Mouse (Mus musculus) regulatory T cell (primary cell): ENCODE measurements at regions not wholly inside any gene's neighbourhood (a gene's known extent, or its start where the extent isn't known, plus 50 kb on each side); places are given as distances from the start of the nearest gene placed in this dataset.
"Not testable (repeated sequence)": the region's sequence is repeated elsewhere in the genome, so short reads cannot be mapped to it uniquely, and the experiment has no call there.

Experiments used
- in situ Hi-C: fragments of 300-600 bp; cut with MboI, MseI; formaldehyde crosslinking; loops from one replicate; pipeline ENCODE4 v1.15.1; 2025; ENCODE audit warnings: high pct_unique_total_duplicates

DNA sequence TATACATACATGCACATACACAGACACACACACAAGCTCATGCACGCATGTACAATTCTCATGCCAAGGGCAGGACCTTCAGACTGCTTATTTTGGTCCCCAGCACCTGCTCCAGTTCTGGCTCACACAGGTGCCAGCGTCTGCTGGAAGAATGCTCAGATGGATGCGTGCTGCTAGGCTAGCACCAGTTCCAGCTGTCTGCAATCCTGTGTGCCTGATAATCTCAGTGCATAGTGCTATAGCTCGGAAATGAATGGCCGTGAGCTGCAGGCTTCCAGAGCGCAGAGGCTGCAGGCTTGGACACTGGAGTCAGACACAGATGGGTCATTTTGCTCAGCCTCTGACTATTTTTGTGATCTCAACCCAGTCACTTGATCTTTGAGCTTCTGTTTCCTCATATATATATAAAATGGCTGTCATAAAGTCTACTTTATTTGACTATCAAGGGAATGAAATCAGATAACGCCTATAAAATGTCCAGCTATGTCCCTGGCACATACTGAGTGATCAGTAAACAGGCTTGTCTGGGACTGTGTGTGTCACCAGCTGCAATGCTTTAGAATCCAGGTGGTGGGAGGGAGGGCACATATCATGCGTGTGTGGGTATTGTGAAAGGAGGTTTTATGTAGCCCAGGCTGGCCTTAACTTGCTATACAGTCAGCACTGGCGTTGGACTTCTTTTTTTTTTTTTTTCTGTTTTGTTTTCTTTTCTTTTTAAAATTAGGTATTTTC is 91.7 kb upstream of the Eif4g2 start:
- in situ Hi-C loops, result no loop called here

DNA sequence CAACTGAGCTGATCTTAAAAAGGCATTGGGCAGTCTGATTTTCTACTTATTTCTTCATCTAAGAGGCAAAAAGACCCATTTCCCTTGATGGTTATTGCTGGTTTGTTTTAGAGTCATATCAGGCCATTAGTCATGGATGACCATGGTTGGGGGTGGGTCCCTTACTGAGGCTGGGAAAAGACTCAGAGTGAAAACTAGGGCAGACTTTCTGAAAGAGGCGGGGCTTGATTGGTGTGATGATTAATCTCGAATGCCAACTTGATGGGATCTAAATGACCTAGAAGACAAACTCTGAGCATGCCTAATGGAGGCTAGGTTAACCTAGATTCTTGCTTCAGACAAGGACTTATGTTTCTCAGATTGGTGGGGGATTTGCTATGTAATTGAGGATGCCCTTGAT is 89.2 kb upstream of the Eif4g2 start:
- in situ Hi-C loops, result no loop called here

DNA sequence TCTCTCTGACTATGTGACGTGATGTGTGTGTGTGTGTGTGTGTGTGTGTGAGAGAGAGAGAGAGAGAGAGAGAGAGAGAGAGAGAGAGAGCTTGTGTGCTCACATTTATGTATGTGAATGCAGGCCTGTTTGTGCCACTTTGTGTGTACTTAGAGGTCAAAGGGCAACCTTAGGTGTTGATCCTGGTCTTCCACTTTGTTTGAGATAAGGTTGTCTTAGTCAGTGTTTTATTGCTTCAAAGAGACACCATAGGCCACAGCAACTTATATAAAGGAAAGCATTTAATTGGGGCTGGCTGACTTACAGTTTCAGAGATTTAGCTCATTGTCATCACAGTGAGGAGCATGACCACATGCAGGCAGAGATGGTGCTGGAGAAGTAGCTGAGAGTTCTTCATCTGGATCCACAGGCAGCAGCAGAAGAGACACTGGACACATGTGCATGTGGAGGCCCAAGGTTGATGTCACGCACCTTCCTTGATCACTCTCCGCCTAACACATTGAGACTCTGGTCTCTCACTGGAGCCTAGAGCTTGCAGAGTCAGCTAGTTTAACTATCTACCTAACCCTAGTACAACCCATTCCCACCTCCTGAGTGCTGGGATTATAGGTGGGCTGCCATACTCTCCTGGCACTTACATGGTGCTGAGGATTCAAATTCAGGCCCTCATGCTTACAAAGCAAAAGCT is 85.9 kb upstream of the Eif4g2 start:
- in situ Hi-C loops, result not testable (repeated sequence)

DNA sequence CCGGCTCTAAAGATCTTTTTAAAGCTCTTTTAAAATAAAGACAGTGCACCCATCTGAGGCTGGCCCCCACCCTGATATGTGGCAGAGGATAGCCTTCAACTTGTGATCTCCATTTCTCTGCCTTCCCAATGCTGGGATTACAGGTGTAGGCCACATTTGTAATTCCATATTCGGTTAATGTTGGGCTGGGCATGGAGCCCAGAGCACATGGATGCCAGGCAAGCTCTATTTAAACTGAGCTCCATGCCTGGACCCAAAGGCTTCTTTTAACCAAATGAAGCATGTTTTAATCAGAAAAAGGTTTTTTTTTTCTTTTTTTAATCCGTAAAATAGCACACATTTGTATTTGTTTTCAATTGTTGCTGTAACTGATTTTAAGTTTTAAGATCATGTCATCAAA is 82.2 kb upstream of the Eif4g2 start:
- in situ Hi-C loops, result no loop called here

DNA sequence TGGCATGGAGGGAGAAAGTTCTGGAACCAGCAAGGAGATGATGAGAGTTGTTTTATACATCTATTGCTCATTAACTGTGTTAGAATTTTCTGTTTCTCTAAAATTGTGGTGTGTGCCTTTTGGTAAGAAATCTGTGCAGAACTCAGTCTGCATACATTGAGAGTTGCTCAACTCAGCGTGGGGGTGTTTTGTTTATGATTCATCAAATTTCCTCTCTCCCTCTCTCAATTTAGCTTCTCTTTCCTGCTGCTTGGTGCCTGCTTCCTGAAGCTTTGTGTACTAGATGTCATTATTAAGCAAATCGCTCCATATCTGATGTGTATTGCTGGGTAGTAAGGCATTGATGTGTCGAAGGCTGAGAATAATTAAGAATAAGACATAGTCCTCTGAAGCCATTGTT is 81.4 kb upstream of the Eif4g2 start:
- in situ Hi-C loops, result no loop called here

DNA sequence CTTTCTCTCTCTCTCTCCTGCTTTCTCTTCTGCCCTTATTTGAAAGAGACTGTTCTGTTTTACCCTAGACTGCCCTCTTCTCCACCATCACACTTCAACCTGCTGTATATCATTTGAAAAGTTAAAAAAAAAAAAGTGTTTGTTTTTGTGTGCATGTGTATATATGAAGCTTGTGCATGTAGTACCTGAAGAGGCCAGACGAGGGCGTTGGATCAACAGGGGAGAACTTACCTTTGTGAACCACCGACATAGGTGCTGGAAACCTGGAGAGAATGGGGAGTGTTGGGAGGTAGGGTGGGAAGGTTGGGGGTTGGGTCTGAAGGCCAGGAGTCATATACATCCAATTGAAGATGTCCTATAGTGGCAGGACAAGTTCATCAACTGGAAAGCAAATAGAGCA is 81.0 kb upstream of the Eif4g2 start:
- in situ Hi-C loops, result no loop called here

DNA sequence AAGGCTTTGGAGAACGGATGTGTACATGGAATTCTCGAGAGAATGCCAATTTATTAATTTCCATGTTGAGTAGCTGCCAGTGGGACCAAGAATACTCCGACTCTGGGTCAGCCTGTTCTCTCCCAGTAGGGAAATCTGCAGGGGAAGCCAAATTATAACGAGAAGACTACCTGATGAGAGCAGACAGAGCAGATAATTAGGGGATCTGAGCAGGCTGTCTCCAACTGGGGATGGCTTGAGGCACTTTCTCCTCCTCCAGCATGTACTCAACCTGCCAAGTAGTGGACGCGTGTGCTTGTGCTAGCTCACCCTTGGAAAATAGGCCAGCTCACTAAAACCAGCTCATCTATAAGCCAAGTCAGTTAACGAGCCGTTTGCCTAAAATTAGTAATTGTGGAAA is 80.5 kb upstream of the Eif4g2 start:
- in situ Hi-C loops, result no loop called here

DNA sequence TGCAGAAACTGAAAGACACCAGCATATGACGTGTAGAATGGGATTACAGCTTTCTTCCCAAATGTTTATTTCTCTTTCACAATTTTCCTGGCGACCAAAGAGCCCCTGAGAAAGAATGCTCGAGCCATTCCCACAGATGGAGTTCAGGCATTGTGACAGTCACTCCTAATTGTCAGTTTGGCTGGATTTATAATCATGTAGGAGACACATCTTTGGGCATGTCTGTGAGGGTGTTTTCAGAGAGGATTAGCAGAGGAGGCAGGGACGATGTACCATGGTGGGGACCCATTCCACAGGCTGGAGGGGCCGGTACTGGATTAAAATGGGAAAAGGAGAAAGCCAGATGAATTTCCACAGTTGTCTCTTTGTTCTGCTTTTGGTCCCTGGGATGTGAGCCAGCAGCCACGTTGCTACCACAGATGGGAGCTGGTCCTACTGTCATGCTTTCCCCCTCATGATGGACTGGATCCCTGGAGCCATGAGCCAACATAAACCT is 76.0 kb upstream of the Eif4g2 start:
- in situ Hi-C loops, result no loop called here

DNA sequence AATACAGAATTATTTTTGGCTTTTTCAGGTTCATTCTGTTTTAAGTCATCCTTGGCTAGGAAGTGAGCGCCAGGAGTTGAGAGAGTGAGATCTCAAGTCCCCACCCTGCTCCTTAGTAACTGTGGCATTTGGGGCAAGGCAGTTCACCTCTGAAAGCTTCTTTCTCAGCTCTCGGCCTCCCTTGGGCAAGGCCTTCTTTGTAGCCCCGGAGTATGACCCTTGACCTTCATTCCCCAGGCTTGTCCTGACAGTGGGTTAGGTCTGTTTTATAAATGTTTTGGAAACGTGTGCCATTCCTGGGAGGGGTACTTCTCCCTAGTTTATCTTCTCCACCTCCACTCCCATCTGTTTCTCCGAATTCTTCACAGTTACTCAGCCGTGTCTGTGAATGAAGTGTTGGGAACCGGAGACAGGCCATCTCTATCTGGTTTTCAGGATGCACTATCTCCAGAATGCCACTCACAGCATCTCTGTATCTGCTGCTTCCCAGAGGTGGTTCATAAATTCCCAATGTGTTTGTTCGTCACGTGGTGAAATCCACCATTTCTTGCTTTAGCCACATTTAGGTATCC is 75.0 kb upstream of the Eif4g2 start:
- in situ Hi-C loops, result no loop called here

DNA sequence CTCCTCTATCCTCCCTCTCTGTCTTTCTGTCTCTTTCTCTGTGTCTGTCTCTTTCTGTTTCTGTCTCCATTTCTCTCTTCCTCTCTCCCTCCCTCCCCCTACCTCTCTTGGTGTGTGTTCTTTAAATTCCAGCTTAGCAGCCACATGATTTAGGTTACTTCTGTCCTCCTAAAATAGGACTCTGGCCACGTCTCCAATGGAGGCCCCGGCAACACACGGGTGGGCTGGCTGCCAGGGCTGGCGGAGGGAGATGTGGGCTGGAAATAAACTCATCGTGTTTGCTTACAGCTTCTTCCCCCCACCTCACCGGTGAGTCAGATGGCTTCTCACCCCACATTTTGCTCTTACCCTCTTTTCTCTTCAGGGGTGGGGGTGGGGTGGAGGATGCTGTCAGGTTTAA is 74.5 kb upstream of the Eif4g2 start:
- in situ Hi-C loops, result no loop called here

DNA sequence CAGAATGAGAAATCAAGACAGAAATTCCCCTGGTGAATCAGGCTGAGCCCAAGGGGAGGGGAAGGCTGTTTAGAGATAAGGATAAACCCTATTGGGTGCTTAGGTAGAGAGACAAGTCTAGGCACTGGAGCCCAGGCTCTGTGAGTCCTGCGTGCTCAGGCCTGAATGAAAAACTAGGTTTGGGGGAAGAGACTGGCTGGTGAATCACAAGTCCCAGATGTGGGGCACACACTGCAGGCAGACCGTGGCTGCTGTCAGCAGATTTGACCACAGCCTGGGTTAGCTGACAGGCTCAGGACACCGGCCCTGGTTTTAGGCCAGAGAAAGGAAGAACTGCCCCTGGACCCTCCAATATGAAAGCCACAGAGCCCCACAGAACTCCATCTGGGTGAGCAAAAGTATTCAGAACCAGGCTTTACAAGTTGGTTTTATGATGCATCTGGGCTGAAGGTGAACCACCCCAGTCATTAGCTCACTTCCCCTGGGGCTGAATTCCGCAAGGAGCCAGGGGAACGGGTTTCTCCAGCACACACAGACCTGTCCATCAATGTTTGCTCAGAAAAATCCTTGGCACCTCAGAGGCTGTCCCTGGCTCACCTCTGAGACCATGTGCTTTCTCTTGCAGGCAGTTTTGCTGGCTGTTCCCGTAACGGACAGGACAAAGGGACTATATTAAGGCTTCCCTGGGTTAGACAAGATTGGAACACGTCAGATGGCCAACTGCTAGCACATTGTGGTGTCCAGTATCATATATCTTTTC is 73.8 kb upstream of the Eif4g2 start:
- in situ Hi-C loops, result no loop called here

DNA sequence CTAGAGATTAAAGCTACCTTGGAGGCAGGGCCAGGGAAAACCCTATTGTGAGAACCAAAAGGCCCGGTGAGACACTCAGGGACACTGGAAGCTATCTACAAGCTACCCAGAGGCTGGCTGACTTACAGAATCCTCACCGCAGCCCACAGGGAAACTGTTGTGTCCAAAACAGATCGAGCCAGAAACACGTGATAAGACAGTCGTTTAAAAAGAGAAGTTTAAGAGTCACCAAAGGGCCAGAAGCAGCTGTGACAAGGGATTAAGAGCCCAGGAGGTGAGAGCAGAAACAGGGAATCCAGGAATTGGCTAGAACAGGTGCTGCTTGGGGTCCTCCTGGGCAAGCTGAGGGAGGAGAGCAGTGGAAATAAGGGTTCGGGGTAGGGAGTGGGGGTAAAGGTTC is 73.2 kb upstream of the Eif4g2 start:
- in situ Hi-C loops, result no loop called here

DNA sequence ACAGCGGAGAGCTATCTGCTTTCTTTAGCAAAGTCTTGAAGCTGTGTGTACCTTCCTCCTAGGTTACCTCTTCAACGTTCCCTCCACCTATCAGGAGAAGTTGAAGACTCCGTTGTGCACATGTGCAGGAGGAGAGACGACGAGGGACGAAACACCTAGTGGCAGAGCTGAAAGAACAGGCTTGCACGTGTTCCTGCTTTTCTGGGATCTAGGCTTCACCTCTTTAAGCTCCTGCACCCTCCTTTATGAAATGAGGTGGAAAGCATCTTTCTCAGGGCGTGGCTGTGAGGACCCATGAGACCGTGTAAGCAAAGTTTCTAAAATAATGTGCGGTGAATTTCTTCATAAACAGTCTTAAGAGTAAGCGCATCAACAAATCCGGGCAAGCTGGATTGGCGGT is 71.4 kb upstream of the Eif4g2 start:
- in situ Hi-C loops, result no loop called here

DNA sequence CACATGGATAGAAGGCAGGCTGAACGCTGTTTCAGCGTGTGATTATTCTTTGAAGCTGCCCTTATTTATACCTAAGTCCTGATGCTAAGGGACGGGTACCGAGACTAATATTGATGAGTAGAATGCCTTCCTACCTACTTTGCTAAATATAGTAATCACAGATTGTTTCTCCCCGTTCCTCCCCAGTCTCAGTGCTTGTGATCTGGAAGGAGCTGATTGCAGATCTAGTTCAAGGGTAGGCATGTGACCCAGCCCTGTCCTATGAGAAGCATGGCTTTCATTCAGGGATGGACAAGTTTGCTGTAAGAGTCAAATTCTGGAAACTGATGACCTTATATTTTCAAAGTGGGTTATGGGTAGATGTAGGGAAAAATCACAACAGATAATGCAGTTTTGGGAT is 67.7 kb upstream of the Eif4g2 start:
- in situ Hi-C loops, result no loop called here

DNA sequence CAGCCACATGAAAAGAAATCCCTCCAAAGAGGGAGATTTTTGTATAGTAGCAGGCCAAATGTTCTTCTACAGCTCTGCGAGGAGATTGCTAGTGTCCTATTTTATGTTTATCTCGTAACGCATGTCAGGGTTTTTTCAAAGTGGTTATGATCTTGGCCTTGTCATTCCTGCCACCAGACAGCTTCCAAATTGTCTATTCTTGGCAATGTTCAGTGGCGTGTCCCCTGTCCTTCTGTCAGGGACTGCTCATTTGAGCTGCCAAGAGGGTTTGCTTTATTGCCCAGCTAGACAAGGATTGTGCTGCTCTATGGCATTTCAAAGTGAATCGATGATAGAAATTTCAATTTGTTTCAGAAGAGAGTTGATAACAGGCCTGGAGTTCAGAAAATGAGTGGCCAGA is 67.3 kb upstream of the Eif4g2 start:
- in situ Hi-C loops, result no loop called here

DNA sequence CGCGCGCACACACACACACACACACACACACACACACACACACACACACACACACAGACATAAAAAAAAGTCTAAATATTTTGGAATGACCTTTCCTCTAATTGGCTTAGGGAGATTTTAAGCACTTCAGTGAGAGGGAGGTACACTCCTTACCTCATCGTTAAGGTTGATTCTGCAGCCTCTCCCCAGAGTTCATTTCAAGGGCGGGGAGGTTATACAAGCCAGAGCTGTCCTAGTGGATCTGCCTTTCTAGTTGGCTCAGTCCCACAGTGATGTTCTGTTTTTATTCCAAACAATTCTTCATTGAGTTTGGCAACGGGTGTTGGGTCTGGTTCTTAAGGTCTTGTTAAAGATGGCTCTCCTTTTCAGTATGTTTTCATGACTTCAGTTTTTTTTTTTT is 64.8 kb upstream of the Eif4g2 start:
- in situ Hi-C loops, result no loop called here

DNA sequence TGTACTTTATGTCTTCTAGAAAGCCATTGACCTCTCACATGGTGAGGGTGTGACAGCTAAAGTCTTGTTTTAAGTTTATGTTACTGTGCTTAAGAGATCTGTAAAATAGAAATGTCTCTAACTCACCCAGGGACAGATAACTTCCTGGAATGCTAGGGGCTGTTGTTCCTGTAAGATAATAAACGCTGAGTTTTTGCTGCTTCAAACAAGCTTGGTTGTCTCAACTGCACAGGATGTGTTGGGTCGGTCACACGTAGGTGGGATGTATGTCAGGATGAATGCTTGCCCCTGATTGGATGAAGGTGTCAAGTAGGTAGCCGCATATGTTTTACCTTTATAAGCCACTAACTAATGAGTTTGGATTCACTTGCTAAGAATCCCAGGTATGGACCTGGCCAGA is 63.8 kb upstream of the Eif4g2 start:
- in situ Hi-C loops, result no loop called here

DNA sequence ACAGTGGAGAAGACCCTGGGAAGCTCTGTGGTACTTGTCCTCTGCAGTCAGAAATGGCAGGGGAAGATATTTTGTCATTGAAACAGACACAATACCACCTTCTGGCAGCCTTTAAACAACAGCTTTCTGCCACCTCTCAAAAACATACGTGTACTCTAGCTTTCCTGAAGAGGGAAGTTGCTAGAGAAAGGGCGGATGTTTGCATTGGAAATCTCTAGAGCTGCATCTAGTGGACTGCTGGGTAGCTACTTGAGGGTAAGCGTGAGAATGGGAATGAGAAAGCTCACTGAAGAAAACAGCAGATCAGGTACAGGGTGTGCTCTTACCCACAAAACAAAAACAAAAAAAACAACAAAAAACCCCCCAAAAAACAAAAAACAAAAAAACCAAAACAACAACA is 61.4 kb upstream of the Eif4g2 start:
- in situ Hi-C loops, result no loop called here

DNA sequence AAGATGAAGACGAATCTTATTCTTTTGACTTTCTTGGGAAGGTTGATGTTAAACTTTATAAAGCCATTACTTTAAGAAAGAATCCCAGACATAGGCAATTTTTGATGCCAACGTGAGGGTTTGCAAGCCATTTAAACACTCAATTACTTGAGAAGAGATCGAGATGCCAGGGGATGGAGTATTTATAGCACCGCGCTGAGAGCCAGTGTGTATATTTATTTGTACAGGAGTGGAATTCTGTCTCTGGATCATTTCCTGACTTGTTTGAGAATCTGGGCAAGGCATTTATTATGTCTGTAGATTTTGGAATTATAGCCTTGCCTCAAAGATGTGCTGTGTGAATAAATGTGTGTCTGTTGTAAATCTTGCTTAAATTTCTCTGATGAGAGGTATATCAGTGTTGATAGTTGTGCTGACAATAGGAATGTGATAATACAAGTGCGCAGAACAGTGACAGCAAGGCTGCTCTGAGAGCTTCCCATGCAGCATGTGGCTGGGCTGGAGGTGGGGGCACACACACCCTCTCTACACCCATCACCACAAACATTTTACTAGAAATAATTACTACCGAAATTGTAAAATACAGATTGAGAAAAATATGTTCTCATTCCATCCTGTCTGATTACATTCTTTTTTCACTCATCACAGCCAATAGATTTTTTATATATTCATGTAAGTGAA is 58.6 kb upstream of the Eif4g2 start:
- in situ Hi-C loops, result no loop called here

DNA sequence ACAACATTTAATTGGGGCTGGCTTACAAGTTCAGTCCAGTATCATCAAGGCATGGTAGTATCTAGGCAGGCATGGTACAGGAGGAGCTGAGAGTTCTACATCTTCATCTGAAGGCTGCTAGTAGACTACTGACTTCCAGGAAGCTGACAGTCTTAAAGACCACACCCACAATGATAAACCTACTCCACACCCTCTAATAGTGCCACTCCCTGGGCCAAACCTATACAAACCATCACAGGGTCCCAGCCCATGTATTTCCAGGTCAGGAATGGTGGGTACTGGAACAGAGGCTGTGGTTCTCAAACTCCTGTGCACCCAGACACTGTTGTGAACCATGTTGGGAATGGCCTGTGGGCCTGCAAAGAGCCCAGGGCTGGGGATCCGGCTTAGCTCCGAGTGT is 55.2 kb upstream of the Eif4g2 start:
- in situ Hi-C loops, result no loop called here

DNA sequence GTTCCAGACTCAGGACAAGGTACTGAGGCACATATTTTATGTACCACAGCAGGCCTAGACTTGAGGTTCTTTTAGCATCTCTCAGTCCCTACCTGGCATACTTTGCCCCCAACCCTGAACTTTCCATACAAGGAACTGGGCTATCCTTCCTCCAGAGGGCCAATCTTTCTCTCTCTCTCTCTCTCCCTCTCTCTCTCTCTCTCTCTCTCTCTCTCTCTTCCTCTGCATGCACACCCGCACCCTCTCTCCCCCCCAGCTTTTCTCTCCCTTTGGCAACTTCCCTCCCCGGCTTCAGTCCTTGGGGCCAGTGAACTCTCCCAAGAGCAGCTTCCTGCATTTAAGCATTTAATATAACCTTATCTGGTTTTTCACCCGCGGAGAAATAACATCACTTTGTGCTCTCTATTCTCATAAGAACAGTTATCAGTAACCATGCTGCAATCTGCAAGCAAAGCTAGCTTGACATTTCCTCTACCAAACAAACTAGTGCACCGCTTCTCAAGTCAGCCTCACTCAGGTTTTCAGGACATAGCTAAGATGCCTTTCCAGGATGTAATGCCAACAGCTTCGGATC is 53.3 kb upstream of the Eif4g2 start:
- in situ Hi-C loops, result no loop called here
